Mouse (Mus musculus): ENCODE measurements at regions not wholly inside any gene's neighbourhood (a gene's known extent, or its start where the extent isn't known, plus 50 kb on each side); places are given as distances from the start of the nearest gene placed in this dataset.

DNA sequence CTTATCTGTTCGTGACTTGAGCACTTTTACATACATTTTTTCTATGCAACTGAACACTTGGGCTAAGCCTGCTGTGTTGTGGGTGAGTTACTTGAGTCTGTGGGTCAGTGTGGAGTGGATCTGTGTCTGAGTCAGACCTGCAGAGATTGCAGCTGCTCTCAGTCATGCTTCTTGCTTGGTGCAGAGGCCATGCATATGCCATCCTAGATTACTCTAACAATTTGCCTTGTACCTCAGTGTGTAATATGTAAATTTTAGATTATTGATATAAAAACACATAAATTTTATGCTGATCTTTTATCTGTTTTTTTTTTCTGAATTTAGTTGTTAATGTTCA, 326.2 kb downstream of the 1700129C05Rik start:
- TF ChIP-seq CTCF (IDR thresholded peaks at IDR 0.05; ENCODE audit: control insufficient read depth, insufficient read depth, insufficient read length) (no peak), USF1 (IDR thresholded peaks at IDR 0.05; ENCODE audit: low read depth) (no peak), MAX (IDR thresholded peaks at IDR 0.05) (no peak), FOSL1 (IDR thresholded peaks at IDR 0.05; ENCODE audit: insufficient read depth, low read length, poor library complexity, severe bottlenecking) (no peak), MYOG (IDR thresholded peaks at IDR 0.05; ENCODE audit: control insufficient read depth, extremely low read depth, insufficient read length) (no peak), MYOD1 (IDR thresholded peaks at IDR 0.05; ENCODE audit: control insufficient read depth, insufficient read length, low read depth) (peak; percentile 12)

Measured in C2C12 (cell line).